Mouse (Mus musculus): Measurements from ENCODE around the gene Cdc14b. TPM values are rescaled to one million over a fixed set of nuclear protein-coding genes. Genes with fewer than 3 reads are reported as not detected.

Cdc14b gene
- polyA plus RNA-seq, 1 experiment from 2014 or later: 8.6 TPM

GRCm38 (mm10) chr13:64155171-64155571 is 119.9 kb downstream of the Cdc14b start:
- Histone ChIP-seq H3K4me2 (ENCODE audit: low read depth, low read length) (no peak overlapping the region), H3K27ac (ENCODE audit: low read length) (peak overlapping the region; percentile 84), H3K36me3 (ENCODE audit: control insufficient read depth, insufficient read depth, low read length) (no peaks in the 10 kb centered on the region), H3K4me3 (ENCODE audit: low read length) (no peak overlapping the region), H3K27me3 (ENCODE audit: control insufficient read depth, insufficient read depth, low read depth, low read length) (no peaks in the 10 kb centered on the region), H3K4me1 (replicated peaks; ENCODE audit: control insufficient read depth, insufficient read depth, low read length) (peaks cover 19% of the 10 kb centered on the region), H3K9me3 (ENCODE audit: control insufficient read depth, low read length) (no peaks in the 10 kb centered on the region), H3K9ac (ENCODE audit: low read length) (no peak overlapping the region)
- WGBS: 16% methylated on average over 1 of the region's 1 CpGs
- ATAC-seq (ENCODE audit: low read depth): no peak

- H3K9ac ChIP-seq (ENCODE audit: low read length): no peak overlapping the region
These were observed 120.4 kb downstream of the Cdc14b start for GRCm38 (mm10) chr13:64154651-64155050.

GRCm38 (mm10) chr13:64153751-64154267 is 121.3 kb downstream of the Cdc14b start:
- Histone ChIP-seq H3K4me1 (replicated peaks; ENCODE audit: control insufficient read depth, insufficient read depth, low read length) (peaks cover 22% of the 10 kb centered on the region), H3K4me3 (ENCODE audit: low read length) (peak overlapping the region; percentile 97), H3K4me2 (ENCODE audit: low read depth, low read length) (peak overlapping the region; percentile 75), H3K27ac (ENCODE audit: low read length) (peak overlapping the region; percentile 34), H3K9me3 (ENCODE audit: control insufficient read depth, low read length) (no peaks in the 10 kb centered on the region), H3K36me3 (ENCODE audit: control insufficient read depth, insufficient read depth, low read length) (no peaks in the 10 kb centered on the region), H3K27me3 (ENCODE audit: control insufficient read depth, insufficient read depth, low read depth, low read length) (no peaks in the 10 kb centered on the region), H3K9ac (ENCODE audit: low read length) (peak overlapping the region; percentile 60)
- WGBS: 0% methylated on average over 18 of the region's 18 CpGs
- ATAC-seq (ENCODE audit: low read depth): peak; percentile 27

More at GRCm38 (mm10) chr13:64154651-64155050, 120.4 kb downstream of the Cdc14b start:
- H3K36me3 ChIP-seq (ENCODE audit: control insufficient read depth, insufficient read depth, low read length): no peaks in the 10 kb centered on the region
- H3K4me1 ChIP-seq (replicated peaks; ENCODE audit: control insufficient read depth, insufficient read depth, low read length): peaks cover 22% of the 10 kb centered on the region
- H3K27me3 ChIP-seq (ENCODE audit: control insufficient read depth, insufficient read depth, low read depth, low read length): no peaks in the 10 kb centered on the region
- no peak for ATAC-seq (ENCODE audit: low read depth)
- H3K27ac ChIP-seq (ENCODE audit: low read length): peak overlapping the region; percentile 73
- WGBS: 37% methylated on average over 2 of the region's 2 CpGs
- no peak overlapping the region for H3K4me3 ChIP-seq (ENCODE audit: low read length)
- no peaks in the 10 kb centered on the region for H3K9me3 ChIP-seq (ENCODE audit: control insufficient read depth, low read length)
- H3K4me2 ChIP-seq (ENCODE audit: low read depth, low read length): peak overlapping the region; percentile 38

- H3K9ac ChIP-seq (ENCODE audit: low read length): peak within 1 kb of the TSS; percentile 84
- WGBS: under 1% methylated on average over 56 of the region's 56 CpGs
- peak within 1 kb of the TSS; percentile 97 for H3K4me3 ChIP-seq (ENCODE audit: low read length)
- peaks cover 22% of the 10 kb centered on the region for H3K4me1 ChIP-seq (replicated peaks; ENCODE audit: control insufficient read depth, insufficient read depth, low read length)
- H3K36me3 ChIP-seq (ENCODE audit: control insufficient read depth, insufficient read depth, low read length): no peaks in the 10 kb centered on the region
- H3K27me3 ChIP-seq (ENCODE audit: control insufficient read depth, insufficient read depth, low read depth, low read length): no peaks in the 10 kb centered on the region
- H3K9me3 ChIP-seq (ENCODE audit: control insufficient read depth, low read length): no peaks in the 10 kb centered on the region
- peak within 1 kb of the TSS; percentile 75 for H3K4me2 ChIP-seq (ENCODE audit: low read depth, low read length)
- ATAC-seq (ENCODE audit: low read depth): peak; percentile 97
- H3K27ac ChIP-seq (ENCODE audit: low read length): peak within 1 kb of the TSS; percentile 94
These were observed 121.9 kb downstream of the Cdc14b start, which contains the start of gene Zfp367 for GRCm38 (mm10) chr13:64153083-64153682. Zfp367 (minus strand) TSS chr13:64153202.

- whole genome bisulfite sequencing: under 1% methylated on average over 53 of the region's 61 CpGs
- peak; percentile 5 for ATAC-seq (ENCODE audit: low read depth)
- H3K36me3 ChIP-seq (ENCODE audit: control insufficient read depth, insufficient read depth, low read length): no peaks in the 10 kb centered on the region
- peak overlapping the region; percentile 75 for H3K4me2 ChIP-seq (ENCODE audit: low read depth, low read length)
- H3K4me3 ChIP-seq (ENCODE audit: low read length): peak overlapping the region; percentile 97
- H3K27me3 ChIP-seq (ENCODE audit: control insufficient read depth, insufficient read depth, low read depth, low read length): no peaks in the 10 kb centered on the region
- H3K27ac ChIP-seq (ENCODE audit: low read length): peak overlapping the region; percentile 94
- peak overlapping the region; percentile 84 for H3K9ac ChIP-seq (ENCODE audit: low read length)
- H3K9me3 ChIP-seq (ENCODE audit: control insufficient read depth, low read length): no peaks in the 10 kb centered on the region
- H3K4me1 ChIP-seq (replicated peaks; ENCODE audit: control insufficient read depth, insufficient read depth, low read length): peaks cover 22% of the 10 kb centered on the region
These were observed 122.4 kb downstream of the Cdc14b start for GRCm38 (mm10) chr13:64152671-64153082.

GRCm38 (mm10) chr13:64152241-64152669 is 122.8 kb downstream of the Cdc14b start:
- peak; percentile 5 for ATAC-seq (ENCODE audit: low read depth)
- no peaks in the 10 kb centered on the region for H3K36me3 ChIP-seq (ENCODE audit: control insufficient read depth, insufficient read depth, low read length)
- 0% methylated on average over 25 of the region's 42 CpGs for WGBS

GRCm38 (mm10) chr13:64150121-64150520 is 125.0 kb downstream of the Cdc14b start:
- Histone ChIP-seq H3K4me2 (ENCODE audit: low read depth, low read length) (0 out of 2 replicates have a peak overlapping the region, but pooled peaks have one; percentile 9), H3K9me3 (ENCODE audit: control insufficient read depth, low read length) (no peaks in the 10 kb centered on the region), H3K36me3 (ENCODE audit: control insufficient read depth, insufficient read depth, low read length) (no peaks in the 10 kb centered on the region), H3K9ac (ENCODE audit: low read length) (no peak overlapping the region), H3K27me3 (ENCODE audit: control insufficient read depth, insufficient read depth, low read depth, low read length) (no peaks in the 10 kb centered on the region), H3K4me3 (ENCODE audit: low read length) (no peak overlapping the region), H3K27ac (ENCODE audit: low read length) (no peak overlapping the region), H3K4me1 (replicated peaks; ENCODE audit: control insufficient read depth, insufficient read depth, low read length) (peaks cover 17% of the 10 kb centered on the region)
- ATAC-seq (ENCODE audit: low read depth): no peak
- WGBS: 50% methylated on average over 5 of the region's 5 CpGs

More at GRCm38 (mm10) chr13:64152241-64152669, 122.8 kb downstream of the Cdc14b start:
- Histone ChIP-seq H3K9me3 (ENCODE audit: control insufficient read depth, low read length) (no peaks in the 10 kb centered on the region), H3K4me3 (ENCODE audit: low read length) (peak overlapping the region; percentile 97), H3K9ac (ENCODE audit: low read length) (peak overlapping the region; percentile 84), H3K27ac (ENCODE audit: low read length) (peak overlapping the region; percentile 94), H3K4me1 (replicated peaks; ENCODE audit: control insufficient read depth, insufficient read depth, low read length) (peaks cover 22% of the 10 kb centered on the region), H3K27me3 (ENCODE audit: control insufficient read depth, insufficient read depth, low read depth, low read length) (no peaks in the 10 kb centered on the region), H3K4me2 (ENCODE audit: low read depth, low read length) (peak overlapping the region; percentile 75)

Other genes starting within 250 kb of the Cdc14b start
- gene Hsd17b3, start 186.1 kb downstream of the Cdc14b start, polyA plus RNA-seq (2015; fragmentation: Nextera tagmentation; extraction: Ambion mirVana): not detected in 2 replicates
- gene Slc35d2, start 145.9 kb downstream of the Cdc14b start, polyA plus RNA-seq (2015; fragmentation: Nextera tagmentation; extraction: Ambion mirVana): 5.1 and 6.9 TPM in 2 replicates
- 22.9 and 24.1 TPM in 2 replicates for gene Zfp367, start 122.1 kb downstream of the Cdc14b start, polyA plus RNA-seq (2015; fragmentation: Nextera tagmentation; extraction: Ambion mirVana)
- gene Habp4, start 113.5 kb downstream of the Cdc14b start, polyA plus RNA-seq (2015; fragmentation: Nextera tagmentation; extraction: Ambion mirVana): 16.5 and 18.0 TPM in 2 replicates
- 60.9 and 62.4 TPM in 2 replicates for gene Aaed1, start 37.4 kb upstream of the Cdc14b start, polyA plus RNA-seq (2015; fragmentation: Nextera tagmentation; extraction: Ambion mirVana)
- 175 and 210 TPM in 2 replicates for gene Ctsl, start 95.6 kb upstream of the Cdc14b start, polyA plus RNA-seq (2015; fragmentation: Nextera tagmentation; extraction: Ambion mirVana)
- 8.8 and 11.1 TPM in 2 replicates for gene Cdk20, start 157.0 kb upstream of the Cdc14b start, polyA plus RNA-seq (2015; fragmentation: Nextera tagmentation; extraction: Ambion mirVana)
- not detected in 2 replicates for gene Fam240b, start 222.5 kb upstream of the Cdc14b start, polyA plus RNA-seq (2015; fragmentation: Nextera tagmentation; extraction: Ambion mirVana)